Mouse (Mus musculus): ENCODE measurements around the gene Mxi1. TPM values are rescaled to one million over a fixed set of nuclear protein-coding genes. Genes with fewer than 3 reads are reported as not detected.

Gene Mxi1
- total RNA-seq, 1 experiment from 2014 or later = 112 TPM

GRCm38 (mm10) chr19:53408398-53408797 lies 98.1 kb downstream of the Mxi1 start:
- no peak for ATAC-seq (ENCODE audit: extremely low read depth, insufficient number of reproducible peaks, low FRiP score, poor library complexity, severe bottlenecking)

GRCm38 (mm10) chr19:53409663-53410307 lies 99.5 kb downstream of the Mxi1 start:
- ATAC-seq (ENCODE audit: extremely low read depth, insufficient number of reproducible peaks, low FRiP score, poor library complexity, severe bottlenecking) = no peak

GRCm38 (mm10) chr19:53412149-53412848 lies 102.0 kb downstream of the Mxi1 start:
- ATAC-seq (ENCODE audit: extremely low read depth, insufficient number of reproducible peaks, low FRiP score, poor library complexity, severe bottlenecking) = no peak

GRCm38 (mm10) chr19:53413617-53414380 lies 103.5 kb downstream of the Mxi1 start:
- no peak for ATAC-seq (ENCODE audit: extremely low read depth, insufficient number of reproducible peaks, low FRiP score, poor library complexity, severe bottlenecking)

- no peak for ATAC-seq (ENCODE audit: extremely low read depth, insufficient number of reproducible peaks, low FRiP score, poor library complexity, severe bottlenecking)
These were observed 104.3 kb downstream of the Mxi1 start for GRCm38 (mm10) chr19:53414650-53415049.

- ATAC-seq (ENCODE audit: extremely low read depth, insufficient number of reproducible peaks, low FRiP score, poor library complexity, severe bottlenecking) = no peak
These were observed 104.9 kb downstream of the Mxi1 start for GRCm38 (mm10) chr19:53415198-53415597.

GRCm38 (mm10) chr19:53419834-53420233 lies 109.5 kb downstream of the Mxi1 start:
- ATAC-seq (ENCODE audit: extremely low read depth, insufficient number of reproducible peaks, low FRiP score, poor library complexity, severe bottlenecking) = no peak

GRCm38 (mm10) chr19:53420924-53421582 lies 110.7 kb downstream of the Mxi1 start:
- ATAC-seq (ENCODE audit: extremely low read depth, insufficient number of reproducible peaks, low FRiP score, poor library complexity, severe bottlenecking) = peak; percentile 27

- ATAC-seq (ENCODE audit: extremely low read depth, insufficient number of reproducible peaks, low FRiP score, poor library complexity, severe bottlenecking) = no peak
These were observed 111.4 kb downstream of the Mxi1 start for GRCm38 (mm10) chr19:53421583-53422188.

GRCm38 (mm10) chr19:53422358-53423308 lies 112.3 kb downstream of the Mxi1 start:
- ATAC-seq (ENCODE audit: extremely low read depth, insufficient number of reproducible peaks, low FRiP score, poor library complexity, severe bottlenecking) = no peak

GRCm38 (mm10) chr19:53423341-53423753 lies 113.0 kb downstream of the Mxi1 start:
- peak; percentile 36 for ATAC-seq (ENCODE audit: extremely low read depth, insufficient number of reproducible peaks, low FRiP score, poor library complexity, severe bottlenecking)

GRCm38 (mm10) chr19:53423816-53424465 lies 113.6 kb downstream of the Mxi1 start:
- ATAC-seq (ENCODE audit: extremely low read depth, insufficient number of reproducible peaks, low FRiP score, poor library complexity, severe bottlenecking) = peak; percentile 21

GRCm38 (mm10) chr19:53424629-53425028 lies 114.3 kb downstream of the Mxi1 start:
- peak; percentile 65 for ATAC-seq (ENCODE audit: extremely low read depth, insufficient number of reproducible peaks, low FRiP score, poor library complexity, severe bottlenecking)

Other genes starting within 250 kb of the Mxi1 start
- 397 and 420 TPM in 2 replicates for gene Add3, start 170.1 kb upstream of the Mxi1 start, total RNA-seq (2017)
- not detected in 2 replicates for gene Gm10197, start 61.2 kb downstream of the Mxi1 start, total RNA-seq (2017)
- 41.6 and 45.5 TPM in 2 replicates for gene Smndc1, start 80.1 kb downstream of the Mxi1 start, total RNA-seq (2017)
- 18.5 and 21.2 TPM in 2 replicates for gene Dusp5, start 218.6 kb downstream of the Mxi1 start, total RNA-seq (2017)